Mouse (Mus musculus): ENCODE results near the gene Tunar. TPM values are rescaled to one million over a fixed set of nuclear protein-coding genes. Genes with fewer than 3 reads are reported as not detected.

Gene Tunar
- polyA plus RNA-seq, 1 experiment, result not detected

- Histone ChIP-seq H3K36me3 (ENCODE audit: control insufficient read depth, insufficient read depth) (no peaks in the 10 kb centered on the region), H3K4me3 (no peak overlapping the region), H3K4me2 (ENCODE audit: low read depth) (no peak overlapping the region), H3K27me3 (ENCODE audit: control insufficient read depth, insufficient read depth, insufficient read length) (peaks cover 18% of the 10 kb centered on the region), H3K79me2 (ENCODE audit: control insufficient read depth, insufficient read depth) (no peaks in the 10 kb centered on the region), H3ac (ENCODE audit: control insufficient read depth, insufficient read length) (no peak overlapping the region)
- no peak for TF ChIP-seq TCF12 (IDR thresholded peaks at IDR 0.05; ENCODE audit: insufficient read depth, poor library complexity, severe bottlenecking)
- TF ChIP-seq E2F4 (IDR thresholded peaks at IDR 0.05; ENCODE audit: insufficient read depth), result no peak
- no peak for TF ChIP-seq SRF (IDR thresholded peaks at IDR 0.05; ENCODE audit: control insufficient read depth, insufficient read length, low read depth)
- no peak for TF ChIP-seq MYOG (IDR thresholded peaks at IDR 0.05; ENCODE audit: control insufficient read depth in 1 of 3, insufficient read depth in 1 of 3, insufficient read length in 2 of 3, low read depth in 2 of 3)
- no peak for TF ChIP-seq REST (IDR thresholded peaks at IDR 0.05; ENCODE audit: insufficient read depth, insufficient read length)
- TF ChIP-seq MAX (IDR thresholded peaks at IDR 0.05; ENCODE audit: low read depth), result no peak
- TF ChIP-seq USF1 (IDR thresholded peaks at IDR 0.05; ENCODE audit: low read depth), result no peak
Observed at GRCm38 (mm10) chr12:105338256-105338977, 4.7 kb downstream of the Tunar start.

- Histone ChIP-seq H3K36me3 (ENCODE audit: control insufficient read depth, insufficient read depth) (no peaks in the 10 kb centered on the region), H3K27me3 (ENCODE audit: control insufficient read depth, insufficient read depth, insufficient read length) (peaks cover 11% of the 10 kb centered on the region), H3K4me2 (ENCODE audit: low read depth) (no peak overlapping the region), H3ac (ENCODE audit: control insufficient read depth, insufficient read length) (no peak overlapping the region), H3K79me2 (ENCODE audit: control insufficient read depth, insufficient read depth) (no peaks in the 10 kb centered on the region), H3K4me3 (no peak overlapping the region)
- no peak for TF ChIP-seq CEBPB (IDR thresholded peaks at IDR 0.05; ENCODE audit: insufficient read depth, poor library complexity, severe bottlenecking)
- TF ChIP-seq USF1 (IDR thresholded peaks at IDR 0.05; ENCODE audit: low read depth), result no peak
- TF ChIP-seq TCF3 (IDR thresholded peaks at IDR 0.05; ENCODE audit: insufficient read length, low read depth), result no peak
- no peak for TF ChIP-seq E2F4 (IDR thresholded peaks at IDR 0.05; ENCODE audit: insufficient read depth)
- TF ChIP-seq MYOG (IDR thresholded peaks at IDR 0.05; ENCODE audit: control insufficient read depth in 1 of 3, insufficient read depth in 1 of 3, insufficient read length in 2 of 3, low read depth in 2 of 3), result no peak
- no peak for TF ChIP-seq REST (IDR thresholded peaks at IDR 0.05; ENCODE audit: insufficient read depth, insufficient read length)
- TF ChIP-seq SRF (IDR thresholded peaks at IDR 0.05; ENCODE audit: control insufficient read depth, insufficient read length, low read depth), result no peak
- TF ChIP-seq POLR2AphosphoS2 (IDR thresholded peaks at IDR 0.05; ENCODE audit: insufficient read length, low read depth), result no peak
- no peak for TF ChIP-seq MAX (IDR thresholded peaks at IDR 0.05; ENCODE audit: low read depth)
- TF ChIP-seq MYOD1 (IDR thresholded peaks at IDR 0.05; ENCODE audit: control insufficient read depth in 1 of 3, insufficient read length in 2 of 3, low read depth in 2 of 3), result no peak
- TF ChIP-seq POLR2A (IDR thresholded peaks at IDR 0.05; ENCODE audit: insufficient read length, low read depth), result no peak
- no peak for TF ChIP-seq TCF12 (IDR thresholded peaks at IDR 0.05; ENCODE audit: insufficient read depth, poor library complexity, severe bottlenecking)
Observed at GRCm38 (mm10) chr12:105341523-105341922, 7.9 kb downstream of the Tunar start.

- Histone ChIP-seq H3K4me3 (no peak overlapping the region), H3K36me3 (ENCODE audit: control insufficient read depth, insufficient read depth) (no peaks in the 10 kb centered on the region), H3ac (ENCODE audit: control insufficient read depth, insufficient read length) (no peak overlapping the region), H3K27me3 (ENCODE audit: control insufficient read depth, insufficient read depth, insufficient read length) (no peaks in the 10 kb centered on the region), H3K79me2 (ENCODE audit: control insufficient read depth, insufficient read depth) (no peaks in the 10 kb centered on the region), H3K4me2 (ENCODE audit: low read depth) (no peak overlapping the region)
- TF ChIP-seq POLR2AphosphoS2 (IDR thresholded peaks at IDR 0.05; ENCODE audit: insufficient read length, low read depth), result no peak
- no peak for TF ChIP-seq REST (IDR thresholded peaks at IDR 0.05; ENCODE audit: insufficient read depth, insufficient read length)
- TF ChIP-seq TCF3 (IDR thresholded peaks at IDR 0.05; ENCODE audit: insufficient read length, low read depth), result no peak
- TF ChIP-seq CEBPB (IDR thresholded peaks at IDR 0.05; ENCODE audit: insufficient read depth, poor library complexity, severe bottlenecking), result no peak
- no peak for TF ChIP-seq MAX (IDR thresholded peaks at IDR 0.05; ENCODE audit: low read depth)
- TF ChIP-seq SRF (IDR thresholded peaks at IDR 0.05; ENCODE audit: control insufficient read depth, insufficient read length, low read depth), result no peak
- TF ChIP-seq MYOD1 (IDR thresholded peaks at IDR 0.05; ENCODE audit: control insufficient read depth in 1 of 3, insufficient read length in 2 of 3, low read depth in 2 of 3), result no peak
- no peak for TF ChIP-seq TCF12 (IDR thresholded peaks at IDR 0.05; ENCODE audit: insufficient read depth, poor library complexity, severe bottlenecking)
- TF ChIP-seq POLR2A (IDR thresholded peaks at IDR 0.05; ENCODE audit: insufficient read length, low read depth), result no peak
- TF ChIP-seq MYOG (IDR thresholded peaks at IDR 0.05; ENCODE audit: control insufficient read depth in 1 of 3, insufficient read depth in 1 of 3, insufficient read length in 2 of 3, low read depth in 2 of 3), result no peak
- no peak for TF ChIP-seq USF1 (IDR thresholded peaks at IDR 0.05; ENCODE audit: low read depth)
- TF ChIP-seq E2F4 (IDR thresholded peaks at IDR 0.05; ENCODE audit: insufficient read depth), result no peak
Observed at GRCm38 (mm10) chr12:105344460-105344859, 10.8 kb downstream of the Tunar start.

- Histone ChIP-seq H3K4me2 (ENCODE audit: low read depth) (no peak overlapping the region), H3K4me3 (no peak overlapping the region), H3K79me2 (ENCODE audit: control insufficient read depth, insufficient read depth) (no peaks in the 10 kb centered on the region), H3K36me3 (ENCODE audit: control insufficient read depth, insufficient read depth) (no peaks in the 10 kb centered on the region), H3ac (ENCODE audit: control insufficient read depth, insufficient read length) (no peak overlapping the region), H3K27me3 (ENCODE audit: control insufficient read depth, insufficient read depth, insufficient read length) (no peaks in the 10 kb centered on the region)
- TF ChIP-seq REST (IDR thresholded peaks at IDR 0.05; ENCODE audit: insufficient read depth, insufficient read length), result no peak
Observed at GRCm38 (mm10) chr12:105346861-105347260, 13.2 kb downstream of the Tunar start.

- H3K4me3 ChIP-seq, result no peak overlapping the region
- TF ChIP-seq SRF (IDR thresholded peaks at IDR 0.05; ENCODE audit: control insufficient read depth, insufficient read length, low read depth), result no peak
- TF ChIP-seq TCF12 (IDR thresholded peaks at IDR 0.05; ENCODE audit: insufficient read depth, poor library complexity, severe bottlenecking), result no peak
- no peak for TF ChIP-seq TCF3 (IDR thresholded peaks at IDR 0.05; ENCODE audit: insufficient read length, low read depth)
- no peak for TF ChIP-seq CEBPB (IDR thresholded peaks at IDR 0.05; ENCODE audit: insufficient read depth, poor library complexity, severe bottlenecking)
- TF ChIP-seq REST (IDR thresholded peaks at IDR 0.05; ENCODE audit: insufficient read depth, insufficient read length), result no peak
- no peak for TF ChIP-seq MYOG (IDR thresholded peaks at IDR 0.05; ENCODE audit: control insufficient read depth in 1 of 3, insufficient read depth in 1 of 3, insufficient read length in 2 of 3, low read depth in 2 of 3)
- TF ChIP-seq E2F4 (IDR thresholded peaks at IDR 0.05; ENCODE audit: insufficient read depth), result no peak
- TF ChIP-seq MAX (IDR thresholded peaks at IDR 0.05; ENCODE audit: low read depth), result no peak
- TF ChIP-seq MYOD1 (IDR thresholded peaks at IDR 0.05; ENCODE audit: control insufficient read depth in 1 of 3, insufficient read length in 2 of 3, low read depth in 2 of 3), result no peak
- no peak for TF ChIP-seq POLR2AphosphoS2 (IDR thresholded peaks at IDR 0.05; ENCODE audit: insufficient read length, low read depth)
- TF ChIP-seq USF1 (IDR thresholded peaks at IDR 0.05; ENCODE audit: low read depth), result no peak
- no peak for TF ChIP-seq POLR2A (IDR thresholded peaks at IDR 0.05; ENCODE audit: insufficient read length, low read depth)
- H3K79me2 ChIP-seq (ENCODE audit: control insufficient read depth, insufficient read depth), result no peaks in the 10 kb centered on the region
- H3ac ChIP-seq (ENCODE audit: control insufficient read depth, insufficient read length), result no peak overlapping the region
- H3K4me2 ChIP-seq (ENCODE audit: low read depth), result no peak overlapping the region
- no peaks in the 10 kb centered on the region for H3K36me3 ChIP-seq (ENCODE audit: control insufficient read depth, insufficient read depth)
- H3K27me3 ChIP-seq (ENCODE audit: control insufficient read depth, insufficient read depth, insufficient read length), result no peaks in the 10 kb centered on the region
Observed at GRCm38 (mm10) chr12:105347261-105347660, 13.6 kb downstream of the Tunar start.
